Mouse (Mus musculus) large intestine, adult 2 months (tissue): Measurements from ENCODE around the gene Dennd1a. TPM values are rescaled to one million over a fixed set of nuclear protein-coding genes. Genes with fewer than 3 reads are reported as not detected.

Source experiments
- DNase-seq: peaks from one replicate; pipeline ENCODE4 v3.0.0-alpha.2; 2012; ENCODE audit warnings: low read depth, low spot score
- WGBS: fragments of 180-500 bp; shearing (Covaris S2); methylation state at CpG from one replicate; pipeline ENCODE4 v1.1.7; 2018; 5-methylcytosine and 5-hydroxymethylcytosine counted together
- polyA plus RNA-seq: library from polyadenylated mRNA; depleted of rRNA; stranded (reverse); fragments of >200 nt; gene quantifications from 2 replicates; pipeline ENCODE4 v1.2.3, GENCODE M21; 2012

Dennd1a gene
- polyA plus RNA-seq, 1 experiment: 5.8 TPM

DNA sequence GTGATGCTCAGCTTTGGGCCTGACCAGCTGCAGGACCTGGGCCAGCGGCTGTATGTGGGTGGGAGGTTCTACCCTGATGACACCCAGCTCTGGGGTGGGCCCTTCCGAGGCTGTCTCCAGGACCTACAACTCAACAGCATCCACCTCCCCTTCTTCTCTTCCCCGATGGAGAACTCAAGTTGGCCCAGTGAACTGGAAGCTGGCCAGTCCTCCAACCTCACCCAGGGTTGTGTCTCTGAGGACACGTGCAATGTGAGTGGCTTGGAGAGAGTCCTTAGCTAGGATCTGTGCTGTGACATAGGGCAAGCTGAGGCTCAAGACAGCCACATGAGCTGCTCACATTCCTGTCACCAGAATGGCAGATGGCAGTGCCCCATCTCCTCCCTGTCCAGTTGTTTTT lies 495.9 kb downstream of the Dennd1a start:
- DNase-seq: no peak

DNA sequence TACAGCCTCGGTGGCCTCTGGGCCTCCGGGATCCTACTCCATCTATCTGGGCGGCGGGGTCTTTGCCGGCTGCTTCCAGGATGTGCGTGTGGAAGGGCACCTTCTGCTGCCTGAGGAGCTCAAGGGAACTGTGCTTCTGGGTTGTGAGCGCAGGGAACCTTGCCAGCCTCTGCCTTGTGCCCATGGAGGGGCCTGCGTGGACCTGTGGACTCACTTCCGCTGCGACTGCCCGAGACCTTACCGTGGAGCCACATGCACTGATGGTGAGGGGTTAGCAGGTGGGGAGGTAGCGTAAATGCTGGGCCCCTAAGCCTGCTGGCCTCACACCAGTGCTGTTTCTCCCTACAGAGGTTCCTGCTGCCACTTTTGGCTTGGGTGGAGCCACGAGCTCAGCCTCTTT lies 496.5 kb downstream of the Dennd1a start:
- WGBS: 91% methylated on average over 14 of the region's 14 CpGs
- no peak for DNase-seq

More for the DNA sequence above, 495.9 kb downstream of the Dennd1a start:
- WGBS: 76% methylated on average over 4 of the region's 4 CpGs

GRCm38 (mm10) chr2:37789995-37790394 lies 497.2 kb downstream of the Dennd1a start:
- no peak for DNase-seq
- 86% methylated on average over 10 of the region's 10 CpGs for WGBS

- 63% methylated on average over 5 of the region's 5 CpGs for WGBS
- DNase-seq: no peak
These were observed 498.2 kb downstream of the Dennd1a start for GRCm38 (mm10) chr2:37789029-37789428.

- WGBS: 43% methylated on average over 7 of the region's 7 CpGs
- DNase-seq: no peak
These were observed 498.8 kb downstream of the Dennd1a start for GRCm38 (mm10) chr2:37788176-37788962.

- 13% methylated on average over 52 of the region's 52 CpGs for WGBS
- no peak for DNase-seq
These were observed 500.7 kb downstream of the Dennd1a start for GRCm38 (mm10) chr2:37786461-37786860.

- 59% methylated on average over 5 of the region's 5 CpGs for WGBS
- DNase-seq: no peak
These were observed 502.7 kb downstream of the Dennd1a start for GRCm38 (mm10) chr2:37784473-37784872.

GRCm38 (mm10) chr2:37782002-37782401 lies 505.2 kb downstream of the Dennd1a start:
- 58% methylated on average over 7 of the region's 7 CpGs for WGBS
- no peak for DNase-seq

DNA sequence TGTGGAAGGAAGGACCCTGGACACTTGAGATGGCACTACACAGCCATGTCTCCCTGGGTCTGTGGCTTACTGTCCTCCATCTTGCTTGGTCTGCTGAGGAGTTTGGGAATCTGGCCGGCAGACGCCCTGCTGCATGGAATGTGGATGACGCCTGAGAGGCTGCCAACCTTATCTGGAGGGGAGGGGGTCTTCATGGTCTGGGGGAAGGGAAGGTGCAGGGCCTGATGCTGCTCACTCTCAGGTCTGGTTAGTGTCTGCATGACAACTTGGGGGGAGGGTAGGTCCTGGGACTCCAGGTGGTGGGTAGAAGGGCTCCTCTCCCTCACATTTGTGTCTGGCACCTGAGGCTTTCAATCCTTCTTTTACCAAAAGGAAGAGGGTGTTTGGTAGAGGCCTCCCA lies 505.8 kb downstream of the Dennd1a start:
- no peak for DNase-seq
- WGBS: 80% methylated on average over 3 of the region's 3 CpGs

GRCm38 (mm10) chr2:37780270-37780929 lies 506.8 kb downstream of the Dennd1a start:
- DNase-seq: no peak
- 3% methylated on average over 14 of the region's 14 CpGs for WGBS

- DNase-seq: no peak
- WGBS: 59% methylated on average over 10 of the region's 10 CpGs
These were observed 509.1 kb downstream of the Dennd1a start for GRCm38 (mm10) chr2:37777958-37778720.

DNA sequence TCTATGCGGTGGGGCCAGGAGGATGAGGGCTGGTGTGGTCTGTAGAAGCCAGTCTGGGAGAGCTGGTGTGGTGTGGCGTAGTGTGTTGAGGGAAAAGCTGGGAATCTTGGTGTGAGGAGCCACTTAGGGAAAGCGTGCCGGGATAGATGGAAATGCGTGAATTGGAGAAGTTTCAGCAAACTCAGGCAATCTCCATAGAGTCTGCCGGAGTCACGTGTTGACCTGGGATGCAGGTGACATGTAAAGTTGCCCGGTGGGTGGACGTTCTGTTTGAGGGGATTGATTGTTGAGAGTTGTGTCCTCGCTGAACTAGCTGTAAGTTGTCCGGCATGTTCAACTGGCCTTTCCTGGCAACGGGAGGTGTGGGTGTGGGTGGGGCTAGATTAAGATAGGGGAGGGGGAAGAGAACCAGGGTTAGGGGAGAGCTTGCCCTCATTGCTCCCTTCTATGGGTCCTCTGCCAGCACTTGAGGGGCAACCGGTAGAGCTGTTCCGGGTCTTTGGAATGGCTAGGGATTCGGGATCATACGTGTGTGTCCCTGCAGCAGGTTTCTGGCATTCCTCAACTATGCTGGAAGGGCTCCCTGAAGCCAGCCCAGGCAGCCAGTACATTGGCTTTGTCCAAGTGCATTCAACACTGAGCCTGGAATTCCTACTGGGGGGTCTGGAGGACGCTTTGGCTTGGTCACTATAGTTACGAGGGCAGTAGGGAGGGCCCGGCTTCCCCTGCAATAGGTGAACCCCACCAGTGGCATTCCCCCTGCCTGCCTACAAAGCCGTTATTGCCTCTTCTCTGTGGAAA lies 510.4 kb downstream of the Dennd1a start:
- no peak for DNase-seq
- WGBS: 44% methylated on average over 20 of the region's 20 CpGs

DNA sequence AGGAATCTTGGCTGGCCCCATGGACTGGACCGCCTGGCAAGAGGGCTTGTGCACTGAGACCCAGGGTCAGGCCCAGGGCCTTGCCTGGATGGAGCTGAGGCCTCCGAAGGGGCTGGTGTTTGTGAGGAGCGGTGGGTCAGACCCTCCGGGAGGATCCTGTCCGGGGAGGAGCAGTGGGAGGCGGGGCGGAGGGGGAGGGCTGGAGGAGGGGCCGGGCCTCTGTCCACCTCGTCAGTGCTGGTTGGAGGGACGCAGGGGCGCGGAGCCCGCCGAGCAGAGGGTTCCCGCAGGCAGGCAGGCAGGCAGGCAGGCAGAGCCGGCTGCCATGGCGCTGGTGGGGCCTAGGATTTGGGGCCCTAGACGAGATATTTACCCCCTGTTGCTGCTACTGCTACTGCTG lies 511.2 kb downstream of the Dennd1a start, which contains the start of gene Crb2:
Crb2 (plus strand) TSS at position 234 of the 400 bp plus-strand sequence.
- no peak for DNase-seq
- 25% methylated on average over 18 of the region's 18 CpGs for WGBS

DNA sequence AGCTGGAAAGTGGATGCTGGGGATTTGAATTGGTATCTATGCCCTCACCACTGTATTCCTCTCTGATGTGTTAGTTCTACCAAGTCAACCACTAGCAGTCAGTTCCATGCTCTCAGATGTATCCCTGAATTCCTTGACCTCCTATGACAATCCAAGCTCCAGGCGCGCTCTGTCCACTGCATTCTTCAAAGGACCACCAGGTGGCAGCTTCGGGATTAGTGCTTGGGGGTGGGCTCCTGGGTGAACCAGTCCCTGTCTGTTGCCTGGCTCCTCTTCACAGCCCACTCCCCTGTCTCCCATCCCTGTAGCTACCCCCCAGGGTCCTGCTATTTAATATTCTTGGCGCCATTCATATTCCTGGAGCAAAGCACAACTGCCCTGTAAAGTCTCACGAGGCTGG lies 512.6 kb downstream of the Dennd1a start:
- DNase-seq: no peak
- WGBS: 31% methylated on average over 5 of the region's 5 CpGs

DNA sequence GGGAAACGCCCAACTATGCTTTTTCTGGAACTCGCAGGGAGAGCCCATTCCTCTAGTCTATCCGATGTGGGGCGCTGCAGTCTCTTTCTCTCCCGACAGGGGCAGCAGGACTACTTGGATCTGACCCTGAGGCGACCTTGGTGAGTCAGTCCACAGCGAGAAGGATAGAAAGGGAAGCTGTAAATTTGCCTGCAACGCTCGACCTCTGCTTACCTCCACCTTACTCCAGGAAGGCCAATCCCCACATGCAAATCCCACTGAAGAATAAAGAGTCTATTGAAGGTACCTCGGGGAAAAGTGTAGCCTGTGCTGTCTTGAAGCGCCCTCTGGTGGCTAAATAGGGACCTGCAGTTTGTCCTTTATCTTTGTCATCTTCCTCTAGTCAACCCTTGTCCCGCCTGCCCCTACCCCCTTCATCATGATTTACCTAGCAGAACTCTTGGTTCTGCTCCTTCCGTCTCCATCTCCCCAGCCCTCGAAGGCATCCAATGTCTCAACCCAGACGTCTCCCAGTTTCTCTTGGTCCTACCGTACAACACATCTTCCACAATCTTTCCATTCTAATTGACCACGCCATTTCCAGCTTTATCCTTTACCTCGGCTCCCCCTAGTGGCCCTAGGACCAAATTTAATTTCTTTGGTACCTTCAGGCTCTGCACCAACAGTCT lies 515.4 kb downstream of the Dennd1a start:
- WGBS: 2% methylated on average over 18 of the region's 18 CpGs
- DNase-seq: peak; percentile 86

DNA sequence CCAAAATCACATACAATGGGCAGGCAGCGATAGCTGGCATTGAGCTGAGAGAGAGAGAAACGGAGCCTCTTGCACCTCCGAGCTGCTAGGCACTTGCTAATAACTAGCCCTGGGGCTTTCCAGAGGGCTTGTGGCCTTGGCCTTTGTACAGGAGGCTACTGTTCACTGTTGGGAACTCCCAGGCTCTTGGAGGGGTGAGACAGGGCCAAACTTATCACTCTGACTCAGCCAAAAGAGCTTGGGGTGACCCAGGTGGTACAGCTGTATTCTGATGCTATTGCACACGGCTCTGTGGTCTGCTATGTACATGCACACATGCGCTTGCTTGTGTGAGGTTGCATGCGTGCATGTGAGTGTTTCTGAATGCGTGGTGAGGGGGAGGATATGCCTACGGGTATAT lies 517.4 kb downstream of the Dennd1a start:
- no peak for DNase-seq
- 88% methylated on average over 8 of the region's 8 CpGs for WGBS

DNA sequence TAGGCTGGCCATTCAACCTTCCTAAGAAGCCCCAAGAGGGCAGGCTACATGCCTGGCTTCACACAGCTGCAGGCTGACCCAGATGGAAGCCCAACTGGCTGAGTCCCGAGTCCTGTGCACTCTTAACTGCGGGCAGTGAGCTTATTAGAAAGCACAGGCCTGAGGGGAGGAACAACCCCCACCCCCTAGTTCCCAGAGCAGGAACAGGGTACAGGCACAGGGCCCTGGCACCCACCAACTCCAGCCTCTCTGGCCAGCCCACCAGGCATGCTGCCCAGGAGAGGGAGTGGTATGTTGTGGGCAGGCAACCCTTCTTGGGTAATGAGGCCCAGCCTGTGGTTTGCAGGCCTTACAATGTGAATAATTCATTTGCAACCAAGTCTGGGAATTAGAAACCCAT lies 518.3 kb downstream of the Dennd1a start:
- WGBS: 98% methylated on average over 2 of the region's 2 CpGs
- DNase-seq: no peak

GRCm38 (mm10) chr2:37767739-37768138 lies 519.5 kb downstream of the Dennd1a start:
- WGBS: 88% methylated on average over 3 of the region's 3 CpGs
- no peak for DNase-seq

- no peak for DNase-seq
- WGBS: 37% methylated on average over 9 of the region's 9 CpGs
These were observed 520.1 kb downstream of the Dennd1a start for GRCm38 (mm10) chr2:37767080-37767547.
